Mouse (Mus musculus) kidney, embryonic 16.5 days (tissue): Measurements from ENCODE around the gene Wdr64. TPM values are rescaled to one million over a fixed set of nuclear protein-coding genes. Genes with fewer than 3 reads are reported as not detected.

Experiments
- ATAC-seq: fragments of 200-750 bp; cut with Nextera tagmentation; 2 replicates; pipeline ENCODE4 v1.8.0; 2017; ENCODE audit warnings: moderate TSS enrichment; ENCODE audit not compliant: low FRiP score, low TSS enrichment
- H3K27ac ChIP-seq: fragments of 300-500 bp; sonication (generic); 2 replicates; pipeline ENCODE4 v1.5.1; 2014; ENCODE audit warnings: low read length
- H3K27me3 ChIP-seq: fragments of 300-500 bp; sonication (generic); 2 replicates; pipeline ENCODE4 v1.6.1; 2014; ENCODE audit warnings: low read length, control low read depth, mixed read lengths; ENCODE audit not compliant: insufficient read depth
- H3K36me3 ChIP-seq: fragments of 300-500 bp; sonication (generic); 2 replicates; pipeline ENCODE4 v1.6.1; 2014; ENCODE audit warnings: low read length, control low read depth, mixed read lengths; ENCODE audit not compliant: insufficient read depth
- H3K4me1 ChIP-seq: fragments of 300-500 bp; sonication (generic); 2 replicates; pipeline ENCODE4 v1.6.1; 2014; ENCODE audit warnings: low read length, control low read depth, mixed read lengths; ENCODE audit not compliant: insufficient read depth
- H3K4me2 ChIP-seq: fragments of 300-500 bp; sonication (generic); replicated peaks from 2 replicates; pipeline ENCODE4 v1.6.1; 2014; ENCODE audit warnings: low read depth, low read length
- H3K4me3 ChIP-seq: fragments of 300-500 bp; sonication (generic); 2 replicates; pipeline ENCODE4 v1.5.1; 2014; ENCODE audit warnings: mild to moderate bottlenecking, low read length
- H3K9ac ChIP-seq: fragments of 300-500 bp; sonication (generic); replicated peaks from 2 replicates; pipeline ENCODE4 v1.6.1; 2014; ENCODE audit warnings: low read length
- H3K9me3 ChIP-seq: fragments of 300-500 bp; sonication (generic); 2 replicates; pipeline ENCODE4 v1.6.1; 2016; ENCODE audit warnings: low read length, control low read depth
- WGBS: fragments of 180-500 bp; shearing (Covaris S2); extraction: QIAGEN DNeasy Blood & Tissue Kit; methylation state at CpG from one replicate; pipeline ENCODE4 v1.1.7; 2014; 5-methylcytosine and 5-hydroxymethylcytosine counted together
- polyA plus RNA-seq: library from polyadenylated mRNA; unstranded; fragments of >200 nt; fragmentation: Nextera tagmentation; extraction: Ambion mirVana; gene quantifications from 2 replicates; pipeline ENCODE4 v1.2.1, GENCODE M21; 2015

Wdr64 gene
- polyA plus RNA-seq, 1 experiment from 2014 or later, result not detected

- Histone ChIP-seq H3K27me3 (no peaks in the 10 kb centered on the region), H3K4me1 (no peaks in the 10 kb centered on the region), H3K36me3 (no peaks in the 10 kb centered on the region), H3K9me3 (no peaks in the 10 kb centered on the region), H3K27ac (no peak overlapping the region), H3K4me3 (no peak overlapping the region), H3K4me2 (no peak overlapping the region), H3K9ac (no peak overlapping the region)
- ATAC-seq, result peak; percentile 71
- 76% methylated on average over 11 of the region's 11 CpGs for WGBS
These were observed 14.0 kb downstream of the Wdr64 start for GRCm38 (mm10) chr1:175712338-175712909.

- H3K27ac ChIP-seq, result no peak overlapping the region
- no peak overlapping the region for H3K4me2 ChIP-seq
- no peak overlapping the region for H3K4me3 ChIP-seq
- no peak overlapping the region for H3K9ac ChIP-seq
- H3K4me1 ChIP-seq, result no peaks in the 10 kb centered on the region
- ATAC-seq, result no peak
- H3K27me3 ChIP-seq, result no peaks in the 10 kb centered on the region
- no peaks in the 10 kb centered on the region for H3K9me3 ChIP-seq
- WGBS, result 86% methylated on average over 9 of the region's 9 CpGs
- no peaks in the 10 kb centered on the region for H3K36me3 ChIP-seq
These were observed 18.4 kb downstream of the Wdr64 start for GRCm38 (mm10) chr1:175716832-175717231.

GRCm38 (mm10) chr1:175725771-175726170, 27.4 kb downstream of the Wdr64 start:
- no peak for ATAC-seq
- Histone ChIP-seq H3K4me1 (no peaks in the 10 kb centered on the region), H3K9ac (no peak overlapping the region), H3K4me2 (no peak overlapping the region), H3K36me3 (no peaks in the 10 kb centered on the region), H3K9me3 (no peaks in the 10 kb centered on the region), H3K27ac (no peak overlapping the region), H3K27me3 (no peaks in the 10 kb centered on the region), H3K4me3 (no peak overlapping the region)
- 41% methylated on average over 7 of the region's 7 CpGs for WGBS

- WGBS, result 78% methylated on average over 10 of the region's 10 CpGs
- no peak overlapping the region for H3K4me2 ChIP-seq
These were observed 56.4 kb downstream of the Wdr64 start for GRCm38 (mm10) chr1:175754576-175755364.

GRCm38 (mm10) chr1:175794668-175795067, 96.3 kb downstream of the Wdr64 start:
- Histone ChIP-seq H3K4me3 (no peak overlapping the region), H3K4me1 (no peaks in the 10 kb centered on the region), H3K36me3 (no peaks in the 10 kb centered on the region), H3K27me3 (no peaks in the 10 kb centered on the region), H3K9ac (no peak overlapping the region), H3K9me3 (no peaks in the 10 kb centered on the region), H3K4me2 (no peak overlapping the region), H3K27ac (no peak overlapping the region)
- 67% methylated on average over 2 of the region's 2 CpGs for WGBS
- 0 out of 2 replicates have a peak, but pooled peaks have one; percentile 39 for ATAC-seq

More at GRCm38 (mm10) chr1:175754576-175755364, 56.4 kb downstream of the Wdr64 start:
- ATAC-seq, result no peak
- no peak overlapping the region for H3K9ac ChIP-seq
- H3K36me3 ChIP-seq, result no peaks in the 10 kb centered on the region
- H3K4me3 ChIP-seq, result no peak overlapping the region
- H3K9me3 ChIP-seq, result no peaks in the 10 kb centered on the region
- H3K4me1 ChIP-seq, result no peaks in the 10 kb centered on the region
- no peaks in the 10 kb centered on the region for H3K27me3 ChIP-seq
- no peak overlapping the region for H3K27ac ChIP-seq

GRCm38 (mm10) chr1:175808356-175808755, 110.0 kb downstream of the Wdr64 start:
- WGBS, result 77% methylated on average over 5 of the region's 5 CpGs
- H3K9me3 ChIP-seq, result no peaks in the 10 kb centered on the region
- H3K9ac ChIP-seq, result no peak overlapping the region
- no peaks in the 10 kb centered on the region for H3K4me1 ChIP-seq
- H3K36me3 ChIP-seq, result no peaks in the 10 kb centered on the region
- H3K4me3 ChIP-seq, result no peak overlapping the region
- no peak overlapping the region for H3K27ac ChIP-seq
- no peak for ATAC-seq
- no peak overlapping the region for H3K4me2 ChIP-seq
- H3K27me3 ChIP-seq, result no peaks in the 10 kb centered on the region

- no peak overlapping the region for H3K9ac ChIP-seq
- 22% methylated on average over 1 of the region's 1 CpGs for WGBS
- H3K4me1 ChIP-seq, result no peaks in the 10 kb centered on the region
- no peaks in the 10 kb centered on the region for H3K36me3 ChIP-seq
- H3K27me3 ChIP-seq, result no peaks in the 10 kb centered on the region
- no peaks in the 10 kb centered on the region for H3K9me3 ChIP-seq
- no peak for ATAC-seq
- H3K4me3 ChIP-seq, result no peak overlapping the region
- no peak overlapping the region for H3K27ac ChIP-seq
- no peak overlapping the region for H3K4me2 ChIP-seq
These were observed 113.2 kb downstream of the Wdr64 start for GRCm38 (mm10) chr1:175811625-175812024.

- Histone ChIP-seq H3K4me2 (no peak overlapping the region), H3K4me1 (no peaks in the 10 kb centered on the region), H3K9me3 (no peaks in the 10 kb centered on the region), H3K27me3 (no peaks in the 10 kb centered on the region), H3K36me3 (no peaks in the 10 kb centered on the region), H3K27ac (no peak overlapping the region), H3K9ac (no peak overlapping the region), H3K4me3 (no peak overlapping the region)
- no peak for ATAC-seq
- 60% methylated on average over 9 of the region's 9 CpGs for WGBS
These were observed 125.5 kb downstream of the Wdr64 start for GRCm38 (mm10) chr1:175823815-175824438.

- ATAC-seq, result no peak
- no peak overlapping the region for H3K27ac ChIP-seq
These were observed 130.1 kb downstream of the Wdr64 start for GRCm38 (mm10) chr1:175828539-175828938.

GRCm38 (mm10) chr1:175829220-175829619, 130.8 kb downstream of the Wdr64 start:
- Histone ChIP-seq H3K4me1 (no peaks in the 10 kb centered on the region), H3K27ac (no peak overlapping the region), H3K36me3 (no peaks in the 10 kb centered on the region), H3K4me3 (no peak overlapping the region), H3K27me3 (no peaks in the 10 kb centered on the region), H3K4me2 (no peak overlapping the region), H3K9ac (no peak overlapping the region), H3K9me3 (no peaks in the 10 kb centered on the region)
- no peak for ATAC-seq
- WGBS, result 70% methylated on average over 2 of the region's 2 CpGs

More at GRCm38 (mm10) chr1:175828539-175828938, 130.1 kb downstream of the Wdr64 start:
- no peak overlapping the region for H3K9ac ChIP-seq
- H3K27me3 ChIP-seq, result no peaks in the 10 kb centered on the region
- H3K9me3 ChIP-seq, result no peaks in the 10 kb centered on the region
- H3K4me2 ChIP-seq, result no peak overlapping the region
- WGBS, result 81% methylated on average over 7 of the region's 7 CpGs
- H3K4me1 ChIP-seq, result no peaks in the 10 kb centered on the region
- no peak overlapping the region for H3K4me3 ChIP-seq
- H3K36me3 ChIP-seq, result no peaks in the 10 kb centered on the region
